Mouse (Mus musculus): Measurements from ENCODE around the gene Krt78.
A peak's percentile ranks its signal among the peaks of the same experiment; 100 is the strongest.
"Not testable (repeated sequence)": the region's sequence is repeated elsewhere in the genome, so short reads cannot be mapped to it uniquely, and the experiment has no call there.

The Krt78 gene

DNA sequence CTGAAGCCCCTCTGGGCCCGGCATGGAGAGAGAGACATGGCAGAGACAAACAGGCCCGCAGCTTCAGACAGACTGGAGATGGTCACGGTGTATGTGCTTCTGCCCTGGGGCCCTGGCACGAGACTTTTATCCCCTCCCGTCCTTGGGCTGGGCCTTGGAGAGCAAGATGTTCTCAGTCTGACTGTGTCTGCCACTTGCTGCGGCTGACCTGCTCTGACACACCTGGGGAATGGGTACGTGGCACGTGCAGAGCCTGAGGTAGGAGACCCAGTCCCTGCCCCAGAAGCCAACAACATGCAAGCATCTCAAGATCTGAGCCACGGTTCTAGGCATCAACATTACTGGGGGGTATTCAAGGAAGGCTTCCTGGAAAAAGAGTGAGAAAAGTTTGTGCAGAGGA lies at the start of gene Krt78:
Gene Krt78 (minus strand): TSS at position 101 of the 400 bp plus-strand sequence.
- DNase-seq (ENCODE audit: low read depth, low spot score) = no peak

DNA sequence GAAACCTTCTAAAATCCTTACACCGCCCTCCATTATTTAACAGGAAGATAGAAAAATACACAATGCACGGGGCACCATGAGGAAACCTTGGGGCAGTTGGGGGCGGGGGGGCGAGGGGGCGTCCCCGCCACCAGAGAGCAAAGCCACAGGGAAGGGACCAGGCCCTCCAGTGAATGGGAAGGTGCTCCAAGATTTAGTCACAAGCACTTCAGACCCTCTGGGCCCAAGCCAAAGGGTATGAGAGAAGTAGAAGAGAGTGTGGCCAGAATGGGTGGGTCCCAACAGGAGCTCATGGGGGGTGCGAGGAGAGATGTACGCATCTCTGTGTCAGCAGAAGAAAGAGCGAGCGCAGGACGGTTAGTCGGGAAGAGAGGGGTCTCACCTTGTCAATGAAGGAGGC lies 49.4 kb upstream of the Krt78 start:
- DNase-seq (ENCODE audit: low read depth, low spot score) = no peak

DNA sequence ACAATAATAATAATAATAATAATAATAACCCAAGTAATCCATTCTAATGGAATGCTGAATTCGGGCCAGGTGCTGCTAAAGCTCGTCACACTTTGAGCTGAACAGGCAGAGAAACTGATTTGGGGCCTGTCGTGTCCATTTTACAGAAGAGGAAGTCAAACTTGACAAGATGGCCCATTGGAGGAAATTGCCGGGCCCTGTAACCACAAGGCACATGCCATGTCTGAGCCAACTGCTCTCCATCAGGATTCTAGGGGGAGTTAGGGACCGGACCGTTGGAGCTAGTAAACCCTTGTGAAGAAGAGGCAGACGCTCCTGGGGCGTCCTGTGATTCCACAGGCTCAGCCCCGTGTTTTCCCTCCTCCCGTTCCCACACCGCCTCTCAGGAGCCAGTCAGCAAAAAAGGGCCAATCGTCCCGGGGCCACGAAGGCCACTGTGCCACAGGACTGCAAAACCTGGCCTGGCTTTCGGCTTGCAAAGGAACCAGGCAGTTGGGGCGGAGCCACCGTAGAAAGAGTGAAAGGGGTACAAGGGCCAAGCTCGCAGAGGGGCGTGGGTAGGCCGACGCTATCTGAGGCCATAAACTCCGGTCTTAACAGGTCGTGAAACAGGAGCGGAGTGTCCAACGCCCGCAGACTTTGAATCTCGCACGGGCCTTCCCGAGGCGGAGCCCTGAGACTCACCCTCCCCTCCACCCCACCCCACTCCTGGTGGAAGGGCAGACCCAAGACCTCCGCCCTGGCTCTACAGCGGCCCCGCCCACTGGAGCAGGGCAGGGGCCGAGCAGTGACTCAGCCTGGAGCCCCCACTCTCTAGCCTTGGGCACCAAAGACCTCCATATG lies 48.8 kb upstream of the Krt78 start:
- DNase-seq (ENCODE audit: low read depth, low spot score) = no peak

DNA sequence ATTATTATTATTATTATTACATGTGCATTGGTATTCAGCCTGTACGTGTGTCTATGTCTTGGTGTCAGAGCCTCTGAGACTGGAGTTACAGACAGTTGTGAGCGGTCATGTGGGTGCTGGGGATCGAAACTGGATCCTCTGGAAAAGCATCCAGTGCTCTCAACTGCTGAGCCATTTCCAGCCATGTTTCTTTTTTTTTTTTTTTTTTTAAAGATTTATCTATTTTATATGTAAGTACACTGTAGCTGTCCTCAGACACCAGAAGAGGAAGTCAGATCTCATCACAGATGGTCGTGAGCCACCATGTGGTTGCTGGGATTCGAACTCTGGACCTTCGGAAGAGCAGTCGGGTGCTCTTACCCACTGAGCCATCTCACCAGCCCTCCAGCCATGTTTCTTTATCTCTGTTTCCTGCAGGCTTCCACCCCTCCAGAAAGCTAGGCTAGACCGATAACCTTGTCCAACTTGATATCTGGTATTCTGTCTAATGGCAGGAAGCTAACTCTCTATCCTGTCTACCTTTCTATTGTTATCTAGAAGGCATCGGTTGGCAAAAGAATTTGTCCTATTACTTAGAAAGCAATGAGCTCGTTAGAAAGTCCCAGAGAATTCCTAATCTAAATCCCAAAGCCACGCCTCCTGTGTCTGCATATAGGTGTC lies 45.7 kb upstream of the Krt78 start:
- DNase-seq (ENCODE audit: low read depth, low spot score) = no peak

- no peak for DNase-seq (ENCODE audit: low read depth, low spot score)
Observed at GRCm38 (mm10) chr15:101999156-101999555, 45.1 kb upstream of the Krt78 start.

- DNase-seq (ENCODE audit: low read depth, low spot score) = not testable (repeated sequence)
Observed at GRCm38 (mm10) chr15:101996450-101997078, 42.5 kb upstream of the Krt78 start.

- no peak for DNase-seq (ENCODE audit: low read depth, low spot score)
Observed at GRCm38 (mm10) chr15:101995484-101996236, 41.6 kb upstream of the Krt78 start.

GRCm38 (mm10) chr15:101994365-101994764 lies 40.3 kb upstream of the Krt78 start:
- DNase-seq (ENCODE audit: low read depth, low spot score) = no peak

DNA sequence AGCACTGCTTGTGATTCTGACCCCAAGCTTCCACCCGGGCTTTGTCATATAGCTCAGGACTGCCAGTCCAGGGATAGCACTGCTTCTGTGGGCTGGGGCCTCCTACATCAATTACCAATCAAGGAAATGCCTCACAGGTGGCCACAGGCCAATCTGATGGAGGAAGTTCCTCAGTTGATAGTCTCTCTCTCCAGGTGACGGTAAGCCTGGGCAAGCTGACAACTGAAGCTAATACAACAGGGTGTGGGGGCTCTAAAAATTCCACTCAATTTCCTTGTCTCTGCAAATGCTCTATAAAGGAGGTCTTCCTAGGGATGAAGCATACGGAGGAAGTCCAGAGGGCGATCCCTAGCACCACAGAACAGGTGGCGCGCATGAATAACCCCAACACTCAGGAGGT lies 36.9 kb upstream of the Krt78 start:
- no peak for DNase-seq (ENCODE audit: low read depth, low spot score)

DNA sequence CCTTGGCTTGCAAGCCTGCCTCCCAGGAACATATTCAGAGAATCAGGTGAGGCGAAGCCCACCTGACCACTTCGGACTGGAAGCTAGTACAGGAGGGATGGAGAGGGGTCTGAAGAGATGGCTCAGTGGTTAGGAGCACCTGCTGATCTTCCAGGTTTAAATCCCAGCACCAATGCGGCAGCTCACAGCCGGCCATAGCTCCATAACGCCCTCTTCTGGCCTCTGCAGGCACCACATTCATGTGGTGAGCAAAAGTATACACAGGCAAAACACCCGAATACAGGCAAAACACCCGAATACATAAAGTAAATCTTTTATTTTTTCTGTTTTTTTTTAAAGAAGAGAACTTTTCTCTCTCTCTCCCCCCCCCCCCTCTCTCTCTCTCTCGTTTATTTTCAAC lies 34.6 kb upstream of the Krt78 start:
- DNase-seq (ENCODE audit: low read depth, low spot score) = no peak

GRCm38 (mm10) chr15:101988119-101988518 lies 34.0 kb upstream of the Krt78 start:
- peak; percentile 64 for DNase-seq (ENCODE audit: low read depth, low spot score)

DNA sequence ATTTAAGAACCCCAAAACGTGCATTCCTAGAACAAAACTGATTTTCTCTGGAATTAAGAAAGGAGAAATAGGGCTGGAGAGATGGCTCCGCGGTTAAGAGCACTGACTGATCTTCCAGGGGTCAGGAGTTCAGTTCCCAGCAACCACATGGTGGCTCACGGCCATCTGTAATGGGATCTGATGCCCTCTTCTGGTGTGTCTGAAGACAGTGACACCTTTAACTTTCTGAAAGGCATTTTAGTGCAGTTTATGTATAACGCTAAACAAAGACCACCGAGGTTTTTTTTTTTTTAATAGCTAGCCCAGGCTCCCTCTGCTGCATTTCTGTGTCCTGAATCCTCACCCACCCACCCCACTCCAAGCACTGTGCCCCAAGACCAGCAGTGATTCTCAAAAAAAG lies 30.7 kb upstream of the Krt78 start:
- DNase-seq (ENCODE audit: low read depth, low spot score) = no peak

DNA sequence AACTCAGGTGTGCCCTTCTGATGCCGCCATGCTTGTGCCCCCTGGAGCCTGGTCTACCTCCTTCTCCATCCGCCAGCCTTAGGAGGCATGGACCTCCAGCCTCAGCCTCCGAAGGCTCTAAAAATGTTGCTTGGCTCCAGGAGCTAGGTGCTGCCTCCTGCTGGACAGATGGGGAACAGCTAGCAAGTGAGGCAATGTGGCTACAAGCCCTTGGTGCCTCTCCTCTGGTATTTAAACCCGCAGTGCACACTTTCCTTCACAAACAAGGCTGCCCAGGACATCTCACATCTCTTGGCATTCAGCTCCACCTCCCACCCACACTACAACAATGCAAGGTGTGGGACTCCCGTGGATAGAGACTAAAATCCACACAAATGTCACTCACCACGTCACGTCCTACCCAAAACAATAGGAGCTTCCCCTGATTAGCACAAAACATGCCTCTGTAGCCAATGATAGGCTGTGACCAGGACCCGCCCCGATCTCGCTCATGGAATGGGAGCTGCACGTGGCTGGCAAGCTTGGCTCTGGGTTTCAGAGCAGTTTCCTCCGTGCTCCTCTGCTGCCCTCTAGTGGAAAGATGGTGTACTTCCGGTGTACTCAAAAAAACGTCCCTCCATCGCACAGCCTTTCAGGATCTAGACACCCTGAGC lies 30.0 kb upstream of the Krt78 start:
- peak; percentile 84 for DNase-seq (ENCODE audit: low read depth, low spot score)

DNA sequence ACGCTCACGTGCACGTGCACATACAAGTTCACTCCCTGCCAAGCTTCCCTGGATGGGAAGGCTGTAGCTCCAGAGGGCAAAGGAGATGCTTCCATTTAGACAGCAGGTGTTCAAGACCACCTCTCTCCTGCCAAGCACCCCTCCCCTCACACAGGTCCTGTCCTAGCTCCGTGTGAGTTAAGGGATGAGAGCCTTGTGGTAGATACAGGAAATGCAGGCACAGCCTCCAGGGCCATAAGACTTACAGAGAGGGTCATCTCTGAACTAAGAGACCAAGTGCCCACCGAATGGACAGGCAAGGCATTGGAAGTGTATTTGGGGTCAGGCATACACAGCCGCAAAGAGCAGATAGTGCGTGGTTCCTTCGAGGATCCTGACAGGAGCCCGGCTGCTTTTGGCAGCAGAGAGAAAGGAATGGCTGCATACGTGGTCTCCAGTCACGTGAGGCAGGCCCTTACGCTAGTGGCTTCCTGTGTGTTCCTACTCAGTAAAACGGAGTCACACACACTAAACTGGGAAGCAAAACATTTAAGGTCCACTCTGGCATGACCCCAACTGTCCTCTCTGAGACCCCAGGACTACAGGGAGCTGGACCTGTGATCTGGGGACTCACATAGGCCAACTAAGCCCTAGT lies 29.3 kb upstream of the Krt78 start:
- DNase-seq (ENCODE audit: low read depth, low spot score) = no peak

DNA sequence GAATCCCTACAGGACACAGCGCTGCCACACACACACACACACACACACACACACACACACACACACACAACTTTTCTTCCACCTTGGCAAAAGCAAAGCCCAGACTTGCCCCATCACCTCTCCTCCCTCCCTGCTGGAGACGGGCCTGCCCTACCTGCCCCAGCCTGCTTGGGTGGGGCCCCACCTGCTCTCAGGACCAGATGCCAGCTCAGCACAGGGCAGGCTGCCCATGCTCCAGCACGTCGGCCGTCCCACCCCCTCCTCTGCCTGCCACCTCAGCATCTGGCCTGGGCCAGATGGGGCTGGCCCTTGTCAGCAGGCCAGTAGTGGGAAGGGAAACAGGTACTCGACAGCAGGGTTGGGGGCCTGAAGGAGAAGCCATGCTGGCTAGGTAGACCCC lies 26.8 kb upstream of the Krt78 start:
- no peak for DNase-seq (ENCODE audit: low read depth, low spot score)

- peak; percentile 83 for DNase-seq (ENCODE audit: low read depth, low spot score)
Observed at GRCm38 (mm10) chr15:101977043-101977726, 23.1 kb upstream of the Krt78 start.

- peak; percentile 24 for DNase-seq (ENCODE audit: low read depth, low spot score)
Observed at GRCm38 (mm10) chr15:101976641-101977040, 22.6 kb upstream of the Krt78 start.

DNA sequence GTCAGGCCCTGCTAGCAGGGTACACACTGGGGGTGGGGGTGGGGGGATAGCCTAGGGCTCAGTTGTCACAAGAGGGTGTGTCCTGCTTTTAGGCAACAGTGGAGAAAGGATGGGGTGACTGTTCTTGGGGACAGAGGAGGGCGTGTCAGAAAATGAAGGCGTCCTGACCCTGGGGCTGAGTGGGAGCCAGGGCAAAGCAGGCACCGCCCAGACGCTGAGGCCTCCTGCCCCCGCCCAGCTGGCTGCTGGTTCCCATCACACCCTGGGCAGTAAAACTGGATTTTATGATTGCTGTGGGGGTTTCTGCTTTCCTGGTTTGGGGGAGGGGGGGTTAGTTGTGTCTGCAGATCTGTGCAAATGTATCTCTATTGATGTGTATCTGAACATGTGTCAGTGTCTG lies 21.9 kb upstream of the Krt78 start:
- DNase-seq (ENCODE audit: low read depth, low spot score) = peak; percentile 64

DNA sequence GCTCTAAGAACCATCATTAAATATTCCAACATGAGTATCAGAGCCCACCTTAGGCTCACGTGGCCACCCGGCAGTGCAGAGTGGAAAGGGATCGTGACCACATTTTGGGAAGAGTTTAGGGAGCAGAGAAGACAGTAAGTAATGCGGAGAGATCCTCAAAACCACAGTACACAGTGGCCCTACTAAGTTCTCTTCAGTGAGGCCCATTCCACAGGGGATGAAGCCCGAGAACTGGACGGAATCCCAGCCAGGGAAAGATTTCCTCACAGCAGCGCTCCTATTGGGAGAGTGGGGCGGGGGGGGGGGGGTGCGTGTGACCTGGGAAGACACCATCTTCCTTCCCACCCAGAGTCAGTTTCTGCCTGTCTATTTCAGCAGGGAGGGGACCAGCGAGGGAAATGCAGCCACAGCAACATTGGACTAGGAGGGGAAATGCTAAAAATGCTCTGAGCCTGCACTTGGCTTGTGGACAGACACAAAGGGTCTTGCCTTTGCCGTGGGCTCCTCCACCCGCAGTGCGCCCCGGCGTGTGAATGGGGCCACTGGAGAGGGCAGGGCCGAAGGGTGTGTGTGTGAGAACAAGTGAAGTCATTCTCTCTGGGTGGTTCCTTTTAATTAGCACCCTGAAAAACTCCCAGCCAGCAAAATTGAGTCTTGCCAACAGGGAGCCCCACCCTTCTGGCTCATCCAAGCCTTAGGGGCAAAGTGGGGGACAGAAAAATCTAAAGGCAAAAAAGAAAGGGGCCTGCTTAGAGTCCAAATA lies 20.2 kb upstream of the Krt78 start:
- DNase-seq (ENCODE audit: low read depth, low spot score) = peak; percentile 31
